Mouse (Mus musculus) heart, adult 11 months (tissue): ENCODE measurements around the gene Ccdc85c.

Source experiments
- DNase-seq: peaks from one replicate; pipeline ENCODE4 v3.0.0; 2022

Ccdc85c gene

DNA sequence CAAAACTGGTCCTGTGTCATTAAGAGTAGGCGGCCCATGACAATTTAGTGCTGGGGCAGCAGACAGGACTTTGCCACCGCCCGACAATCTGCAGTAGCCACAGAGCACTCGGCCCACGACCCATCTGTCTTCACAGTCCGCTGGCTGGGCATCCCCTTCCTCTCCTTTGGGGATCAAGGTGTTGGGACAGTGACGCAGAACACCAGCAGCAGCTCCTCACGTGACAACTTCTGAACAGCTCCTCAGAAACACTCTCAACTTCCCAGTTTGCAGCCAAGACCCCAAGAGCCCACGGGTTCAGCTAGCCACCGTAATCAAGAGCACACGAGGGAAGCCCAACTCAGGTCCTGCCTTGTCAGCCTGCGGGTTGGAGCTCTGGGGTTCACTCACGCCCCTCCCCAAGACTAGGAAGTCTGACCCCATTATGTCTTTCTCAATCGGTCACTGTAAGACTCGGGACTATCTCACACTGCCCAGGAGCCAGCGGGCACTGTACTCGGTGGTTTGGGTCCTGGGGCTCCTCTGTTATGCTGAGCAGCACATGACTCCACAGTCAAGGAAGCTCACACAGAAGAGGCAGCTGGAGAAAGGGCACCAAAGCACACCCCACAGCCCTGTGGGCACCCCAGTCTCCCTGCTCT lies 36.7 kb downstream of the Ccdc85c start:
- DNase-seq, result no peak

DNA sequence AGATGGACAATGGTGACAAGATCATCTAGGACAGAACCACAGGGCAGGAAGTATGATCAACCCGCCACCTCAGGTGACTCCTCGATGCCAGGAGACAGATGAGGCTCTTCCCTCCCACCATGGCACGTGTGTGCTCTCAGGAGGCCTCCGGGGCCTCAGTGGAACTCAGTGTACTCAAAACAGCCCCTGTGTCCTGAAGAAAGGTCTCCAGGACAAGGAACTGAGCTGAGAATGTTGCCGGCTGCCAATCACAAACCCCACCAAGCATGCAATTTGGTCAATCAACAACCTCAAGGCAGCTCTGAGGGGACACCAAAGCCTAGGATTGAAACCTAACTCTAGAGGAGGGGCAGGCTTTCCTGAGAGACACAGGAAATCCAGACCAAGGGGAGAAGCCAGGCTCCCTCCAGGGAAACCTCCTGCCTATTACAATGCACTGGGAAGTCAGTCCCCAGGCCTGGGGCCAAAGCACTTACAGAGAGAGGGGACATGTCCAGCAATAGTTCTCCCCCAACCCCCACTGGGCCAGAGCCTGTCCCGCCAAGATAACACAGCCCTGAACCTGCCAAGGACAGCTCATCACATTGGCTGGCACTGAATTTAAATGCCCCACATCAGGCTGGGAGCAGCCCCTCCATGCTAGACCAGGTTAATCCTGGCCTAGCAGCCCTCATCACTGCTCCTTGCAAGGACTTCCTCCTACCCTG lies 37.8 kb downstream of the Ccdc85c start:
- DNase-seq, result peak; percentile 99

DNA sequence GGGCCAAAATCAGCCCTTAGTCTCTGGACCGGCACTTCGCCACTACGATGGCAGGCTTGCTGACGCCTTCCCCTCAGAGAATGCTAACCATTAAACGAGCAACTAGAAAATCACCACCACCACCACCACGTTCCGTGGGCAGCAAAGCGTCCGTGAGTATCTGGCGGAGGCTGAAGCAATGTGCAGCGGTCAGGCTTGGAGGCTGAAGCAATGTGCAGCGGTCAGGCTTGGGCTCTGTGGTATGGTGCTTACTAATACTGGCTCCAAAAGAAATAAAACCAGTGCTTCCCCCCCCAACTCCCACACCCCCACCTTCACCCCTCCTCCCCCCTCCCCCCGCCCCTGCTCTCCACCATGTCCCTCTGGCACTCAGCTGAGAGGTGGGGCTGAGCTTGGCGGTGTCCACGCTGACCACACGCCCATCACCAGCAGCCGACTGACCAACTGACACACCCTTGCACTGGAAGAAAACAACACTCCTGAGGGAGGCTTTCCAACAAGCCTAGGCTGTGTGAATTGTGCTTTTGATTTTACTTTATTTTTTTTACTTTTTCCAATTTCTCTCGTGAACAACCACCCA lies 39.2 kb downstream of the Ccdc85c start:
- DNase-seq, result no peak

DNA sequence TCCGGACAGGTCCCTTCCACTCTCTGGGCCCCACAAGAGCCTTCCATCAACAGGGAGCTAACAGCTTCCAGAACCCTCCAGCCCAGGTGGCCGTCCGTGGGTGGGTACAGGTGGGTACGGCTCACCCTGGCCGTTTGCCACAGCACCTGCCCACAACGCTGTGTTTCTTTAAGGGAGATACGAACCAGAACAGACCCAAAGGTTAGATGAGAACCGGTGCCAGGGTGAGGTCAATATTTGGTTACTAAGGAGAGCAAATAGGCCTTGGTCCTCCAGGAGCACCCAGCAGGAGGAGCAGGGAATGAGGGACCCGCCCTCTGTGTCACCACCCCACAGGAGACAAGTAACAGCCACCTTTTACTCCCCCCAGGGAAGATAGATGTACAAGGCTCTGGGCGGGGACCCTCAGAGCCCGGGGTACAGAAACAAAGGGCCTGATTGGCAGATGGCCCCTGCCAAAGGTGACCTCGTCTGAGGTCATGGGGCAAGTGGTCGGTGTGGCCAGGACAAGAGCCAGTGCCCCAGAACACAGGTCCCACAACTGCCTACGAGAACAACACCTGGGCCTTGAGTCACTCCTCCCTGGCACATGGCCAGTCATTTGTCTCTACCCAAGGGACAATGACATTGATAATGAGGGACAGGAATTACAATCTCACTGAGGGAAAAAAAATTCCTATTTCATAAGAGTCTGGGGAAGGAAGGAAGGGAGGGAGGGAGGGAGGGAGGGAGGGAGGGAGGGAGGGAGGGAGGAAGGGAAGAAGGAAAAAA lies 40.2 kb downstream of the Ccdc85c start:
- DNase-seq, result peak; percentile 96

DNA sequence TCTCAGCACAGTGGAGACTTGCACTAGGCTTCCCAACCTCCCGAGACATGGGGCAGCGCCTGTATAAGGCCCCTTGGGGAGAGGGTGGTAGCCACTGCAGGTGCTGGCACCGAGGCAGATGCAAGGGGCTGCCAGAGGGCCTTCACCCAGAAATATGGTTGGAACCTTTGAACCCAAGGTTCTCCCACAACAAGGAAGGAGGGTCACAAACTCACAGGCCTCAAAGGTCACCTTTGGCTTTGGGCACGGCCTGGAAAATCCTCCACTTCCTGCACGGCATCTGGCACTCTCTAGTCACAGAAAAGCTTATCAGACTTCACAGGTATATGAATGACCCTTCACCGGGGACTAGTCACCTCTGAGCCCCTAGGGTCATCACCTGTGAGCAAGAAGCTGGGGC lies 41.5 kb downstream of the Ccdc85c start:
- no peak for DNase-seq

DNA sequence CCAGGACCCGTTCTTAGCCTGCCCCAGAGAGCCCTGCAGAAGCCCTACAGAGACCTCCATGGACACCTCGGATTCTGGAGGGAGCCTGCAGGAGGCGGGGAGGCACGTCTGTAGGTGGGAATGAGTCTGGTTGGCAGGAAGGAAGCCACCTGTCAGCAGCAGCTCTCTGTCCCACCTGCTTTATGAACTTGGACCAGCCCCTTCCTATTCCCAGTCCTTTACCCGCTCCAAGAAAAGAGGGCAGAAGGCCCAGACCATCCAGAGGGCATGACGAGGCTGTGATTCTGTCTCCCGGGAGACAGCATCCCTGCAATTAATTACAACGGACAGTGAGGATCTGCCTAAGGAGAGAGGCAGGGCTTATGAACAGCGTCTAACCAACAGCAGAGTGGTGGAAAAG lies 43.3 kb downstream of the Ccdc85c start:
- DNase-seq, result no peak

DNA sequence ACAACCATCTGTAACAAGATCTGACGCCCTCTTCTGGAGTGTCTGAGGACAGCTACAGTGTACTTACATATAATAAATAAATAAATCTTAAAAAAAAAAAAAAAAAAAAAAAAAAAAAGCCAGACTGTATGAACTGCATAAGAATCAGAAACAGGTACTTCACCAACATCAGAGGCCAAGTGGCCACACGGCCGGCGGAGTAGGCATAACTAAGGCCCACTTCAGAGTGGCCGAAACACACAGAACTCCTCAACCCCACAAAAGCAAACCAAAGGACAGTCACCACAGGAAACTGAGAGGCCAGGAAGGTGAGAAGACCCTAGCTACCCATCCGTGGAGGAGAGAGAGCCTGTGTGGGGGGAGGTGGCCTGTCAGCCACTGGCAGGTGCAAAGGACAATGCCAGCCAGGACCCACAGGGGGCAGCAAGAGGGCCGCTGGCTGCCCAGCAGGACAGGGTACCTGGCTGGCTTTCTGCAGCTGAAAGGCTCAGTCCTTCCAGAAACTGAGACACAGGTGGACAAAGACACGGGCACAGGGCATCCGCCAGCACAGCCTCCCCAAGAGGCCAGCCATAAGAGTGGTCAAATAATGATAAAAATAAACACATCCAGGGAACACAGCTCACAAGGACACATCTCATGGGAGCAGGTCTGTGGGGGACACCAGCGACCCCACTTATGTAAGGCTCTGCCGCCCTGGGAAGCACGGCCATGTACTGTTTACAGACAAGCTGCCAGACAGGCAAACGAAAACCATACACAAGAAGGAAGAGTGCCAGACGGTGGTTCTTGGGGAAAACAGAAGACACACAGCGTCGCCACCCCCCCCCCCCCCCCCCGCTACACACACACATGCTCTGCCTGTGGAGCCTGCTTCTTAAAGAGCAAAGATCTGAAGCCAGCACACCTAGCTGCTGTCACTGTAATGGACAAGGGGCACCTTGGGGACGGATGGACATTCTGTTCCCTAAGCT lies 44.1 kb downstream of the Ccdc85c start:
- DNase-seq, result peak; percentile 95

DNA sequence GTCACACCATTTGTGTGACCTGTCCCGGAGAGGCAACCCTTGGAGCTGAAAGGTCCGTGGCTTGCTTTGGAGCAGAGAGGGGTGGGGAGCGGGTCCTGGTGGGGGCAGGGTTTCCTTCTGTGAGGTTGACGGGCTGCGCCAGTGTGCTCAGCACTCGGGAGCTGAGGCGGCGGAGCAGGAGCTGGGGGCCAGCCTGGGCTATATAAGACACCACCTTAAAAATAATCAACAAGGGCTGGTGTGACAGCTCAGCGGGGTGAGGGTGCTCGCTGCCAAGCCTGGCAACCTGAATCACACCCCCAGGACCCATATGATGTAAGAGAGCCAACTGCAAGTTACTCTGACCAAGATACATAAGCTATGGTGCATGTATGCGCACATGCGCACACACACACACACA lies 45.1 kb downstream of the Ccdc85c start:
- no peak for DNase-seq

DNA sequence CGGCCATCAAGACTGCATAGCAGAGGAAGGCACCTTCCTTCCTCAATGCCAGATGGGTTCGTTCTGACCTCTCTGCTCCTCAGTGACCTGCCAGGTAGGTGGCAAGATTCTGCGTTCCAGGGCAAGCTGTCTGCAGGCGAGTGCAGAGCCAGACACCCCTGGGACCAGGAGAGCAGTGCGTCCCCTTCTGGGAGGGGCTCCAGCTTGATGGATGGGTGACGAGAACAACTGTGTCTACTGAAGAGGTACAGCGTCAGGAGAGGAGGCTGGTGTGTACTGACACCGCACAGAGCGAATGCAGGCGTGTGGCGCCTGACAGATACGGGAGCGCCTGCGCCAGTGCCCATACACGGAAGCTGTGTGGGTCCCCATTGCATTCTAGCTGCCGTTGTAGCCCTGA lies 47.7 kb downstream of the Ccdc85c start:
- DNase-seq, result no peak

DNA sequence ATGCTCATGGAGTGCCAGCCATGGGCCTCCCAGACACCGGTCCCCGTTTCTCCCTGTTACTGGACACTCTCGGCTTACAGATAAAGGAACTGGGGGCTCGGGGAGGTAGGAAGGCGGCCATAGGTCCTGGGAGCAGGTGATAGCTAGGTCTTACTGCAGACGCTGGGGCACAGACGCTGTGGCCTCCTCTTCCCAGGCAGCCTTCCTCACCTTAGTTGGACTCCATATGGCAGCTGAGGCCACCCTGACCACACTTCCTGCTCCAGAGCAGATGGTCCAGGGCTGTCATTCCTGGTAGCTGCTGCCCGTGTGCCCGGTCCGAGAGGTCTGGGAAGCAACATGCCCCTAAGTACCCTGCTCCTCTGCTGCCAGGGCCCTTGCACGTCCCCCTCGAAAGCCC lies 48.3 kb downstream of the Ccdc85c start:
- DNase-seq, result no peak

DNA sequence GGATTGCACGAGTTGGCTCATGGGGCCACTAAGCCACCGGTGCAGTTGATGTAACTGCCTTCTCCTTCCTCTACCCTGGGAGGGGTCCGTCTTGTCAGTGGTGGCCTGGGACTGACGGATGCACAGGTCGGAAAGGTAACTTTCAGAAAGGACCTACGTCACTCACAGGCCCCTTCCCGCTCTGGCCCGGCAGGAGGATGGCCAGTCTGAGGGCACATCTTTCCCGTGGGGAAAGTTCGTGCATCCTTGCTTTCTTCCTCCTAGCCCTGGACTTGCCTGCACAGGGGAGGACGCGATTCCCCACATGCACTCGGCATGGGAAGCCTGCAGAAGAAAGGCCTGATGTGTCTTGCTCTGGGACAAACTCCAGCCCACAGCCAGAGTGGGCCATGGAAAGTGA lies 49.0 kb downstream of the Ccdc85c start:
- no peak for DNase-seq

DNA sequence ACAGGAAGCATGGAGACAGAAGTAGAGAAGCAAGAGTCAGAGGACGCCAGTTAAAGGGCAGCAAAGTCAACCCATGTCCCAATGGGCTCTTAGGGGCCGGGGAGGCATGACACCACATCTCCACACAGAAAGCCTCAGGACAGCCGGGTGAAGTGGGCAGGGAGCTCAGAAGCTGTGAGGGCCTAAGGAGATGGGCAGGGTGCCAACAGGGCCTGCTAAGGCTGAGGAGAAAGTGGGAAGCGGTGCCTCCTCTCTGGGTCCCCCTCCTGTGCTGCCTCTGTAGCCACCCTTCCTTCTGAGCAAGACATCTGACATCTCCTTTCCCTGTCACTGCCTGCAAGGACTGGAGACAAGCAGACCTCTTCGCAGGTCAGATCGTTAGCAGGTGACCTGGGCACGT lies 49.4 kb downstream of the Ccdc85c start:
- no peak for DNase-seq

DNA sequence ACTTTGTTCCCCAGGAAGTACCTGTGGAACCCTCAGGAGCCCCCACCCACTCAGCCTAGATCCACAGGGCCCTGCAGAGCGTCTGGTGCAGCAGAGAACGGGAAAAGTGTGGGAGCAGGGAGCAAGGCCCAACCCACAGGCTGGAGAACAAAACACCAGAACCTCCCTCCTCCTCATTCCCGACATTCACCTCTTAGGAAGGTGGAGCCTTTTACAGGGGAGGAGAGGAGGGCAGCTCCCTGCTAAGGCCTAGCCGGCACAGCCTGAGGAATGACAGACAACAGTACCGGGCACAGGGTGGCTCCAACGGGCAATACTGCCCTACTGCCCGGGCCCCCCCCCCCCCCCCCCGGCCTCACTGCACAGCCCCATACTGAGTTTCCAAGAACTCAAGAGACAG lies 51.9 kb downstream of the Ccdc85c start:
- no peak for DNase-seq

DNA sequence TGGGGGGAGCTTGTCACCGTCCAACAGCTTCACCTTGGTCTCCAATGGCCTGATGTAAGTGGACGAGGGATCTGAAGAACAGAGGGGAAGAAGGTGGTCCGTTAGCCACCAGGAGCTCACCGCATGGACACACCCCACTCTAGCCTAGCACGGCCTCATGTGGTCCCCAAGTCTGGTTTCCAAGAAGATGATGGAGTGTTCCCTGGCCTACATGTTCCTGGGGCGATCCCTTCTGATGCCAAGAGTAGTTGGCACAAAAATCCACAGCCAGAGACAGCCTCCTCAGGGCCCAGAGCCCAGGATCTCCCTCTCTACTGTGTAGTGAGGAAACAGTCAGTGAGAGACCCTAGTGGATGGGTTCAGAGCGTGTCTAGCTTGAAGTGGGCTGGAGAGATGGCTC lies 53.5 kb downstream of the Ccdc85c start:
- DNase-seq, result no peak

DNA sequence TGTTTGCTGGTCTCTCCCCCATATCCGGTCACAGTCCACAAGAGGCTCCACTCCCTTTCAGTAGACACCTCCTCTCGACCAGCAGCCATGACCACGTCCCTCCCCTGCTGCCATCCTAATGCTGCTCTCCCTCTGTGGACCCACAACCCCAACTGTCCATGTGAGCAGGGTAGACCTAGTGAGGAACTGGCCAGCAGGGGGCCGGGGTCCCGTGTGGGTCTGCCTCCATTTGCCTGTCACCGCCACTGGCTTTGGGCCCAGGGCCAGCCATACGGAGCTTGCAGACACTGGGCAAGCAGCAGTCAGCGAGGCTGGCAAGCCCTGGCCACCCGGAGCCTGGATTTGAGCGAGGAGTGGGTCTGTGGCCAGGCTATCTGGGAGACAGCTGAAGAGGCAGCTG lies 54.0 kb downstream of the Ccdc85c start:
- no peak for DNase-seq

DNA sequence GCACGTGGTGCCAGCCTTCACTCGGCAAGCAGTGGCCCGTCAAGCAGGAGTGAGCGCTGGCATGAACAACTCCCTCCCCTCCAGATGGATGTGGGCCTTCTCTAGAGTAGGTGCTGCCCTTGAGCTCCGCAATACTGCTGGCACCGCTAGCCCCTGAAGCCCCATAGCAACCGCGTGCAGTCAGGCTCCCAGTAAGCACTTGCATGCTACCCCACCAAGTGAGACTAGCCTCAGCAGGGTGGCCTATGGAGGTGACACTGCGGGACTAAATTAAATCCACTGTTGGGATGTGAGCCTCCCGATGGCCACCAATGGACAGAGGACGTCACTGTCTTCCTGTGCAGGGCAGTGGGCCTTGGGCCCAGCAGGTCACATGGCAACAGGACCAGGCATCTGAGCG lies 54.6 kb downstream of the Ccdc85c start:
- no peak for DNase-seq

DNA sequence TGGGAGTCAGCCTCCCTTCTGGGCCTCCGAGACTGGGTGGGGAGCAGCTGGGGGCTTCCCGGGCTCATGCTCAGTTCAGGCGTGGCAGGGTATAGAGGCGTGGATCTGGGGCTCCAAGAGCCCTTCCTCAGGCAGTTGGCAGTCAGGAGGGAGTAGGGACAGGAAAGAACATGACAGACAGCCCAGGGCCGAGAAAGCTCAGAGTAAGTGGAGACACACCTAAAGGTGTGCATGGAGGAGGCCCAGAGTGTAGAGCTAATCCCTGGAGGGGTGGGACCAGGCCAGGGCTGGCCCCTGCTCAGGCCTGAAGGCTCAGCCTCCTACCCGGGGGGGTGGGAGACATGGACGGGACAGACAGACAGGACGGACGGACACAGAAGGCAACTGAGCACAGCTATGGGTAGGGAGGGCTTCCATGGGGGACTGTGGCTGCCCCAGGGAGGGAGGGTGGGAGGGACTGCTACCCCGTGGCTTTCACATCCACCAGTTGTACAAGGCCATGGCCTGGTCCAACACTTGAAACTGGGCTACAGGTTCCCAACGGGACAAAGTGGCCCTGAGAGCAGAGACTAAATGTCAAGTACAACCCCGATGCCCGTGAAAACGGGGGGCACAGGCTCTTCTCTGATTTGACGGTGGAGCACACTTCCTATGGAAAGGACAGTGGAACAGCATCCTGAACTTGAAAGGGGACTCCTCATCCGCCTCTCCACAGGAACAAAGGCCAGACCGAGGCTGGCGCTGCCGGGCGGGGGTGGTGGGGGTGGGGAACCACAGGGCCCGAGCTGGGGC lies 55.2 kb downstream of the Ccdc85c start:
- DNase-seq, result no peak

DNA sequence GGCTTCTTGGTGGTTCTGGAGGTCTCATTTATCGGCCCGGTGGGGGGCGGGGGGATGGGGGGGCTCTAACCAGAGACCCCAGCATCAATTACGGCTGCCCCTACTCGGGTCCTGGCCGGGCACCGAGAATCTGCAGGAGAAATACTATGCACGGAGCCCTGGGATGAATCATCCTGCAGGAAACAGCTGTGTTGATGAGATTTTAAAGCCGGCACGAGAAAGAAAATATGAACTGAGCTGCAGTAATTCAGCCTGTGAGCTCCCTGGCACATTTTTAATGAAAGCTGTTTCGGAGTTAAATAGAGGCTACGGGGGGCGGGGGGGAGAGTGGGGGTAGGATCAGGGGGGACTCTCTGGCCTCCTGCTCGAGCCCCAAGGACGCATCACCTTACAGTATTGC lies 56.1 kb downstream of the Ccdc85c start:
- DNase-seq, result no peak

DNA sequence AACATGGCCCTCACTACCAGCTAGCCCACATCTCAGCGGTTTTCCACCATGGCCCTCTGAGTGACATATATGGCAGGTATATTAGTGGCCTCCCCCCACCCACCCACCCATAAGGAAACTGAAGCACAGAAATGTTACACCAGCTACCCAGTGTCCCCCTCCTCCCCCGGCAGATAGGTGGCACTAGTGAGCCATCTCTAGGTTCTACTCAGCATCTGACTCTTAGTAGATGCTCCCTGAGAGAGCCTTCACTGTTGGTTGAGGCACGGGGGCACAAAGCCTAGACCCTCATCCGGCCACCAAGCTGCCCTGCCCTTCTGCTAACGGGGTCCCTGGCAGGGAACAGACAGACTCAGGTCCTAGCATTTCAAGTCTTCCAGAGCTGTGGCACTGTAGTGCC lies 57.7 kb downstream of the Ccdc85c start:
- no peak for DNase-seq

DNA sequence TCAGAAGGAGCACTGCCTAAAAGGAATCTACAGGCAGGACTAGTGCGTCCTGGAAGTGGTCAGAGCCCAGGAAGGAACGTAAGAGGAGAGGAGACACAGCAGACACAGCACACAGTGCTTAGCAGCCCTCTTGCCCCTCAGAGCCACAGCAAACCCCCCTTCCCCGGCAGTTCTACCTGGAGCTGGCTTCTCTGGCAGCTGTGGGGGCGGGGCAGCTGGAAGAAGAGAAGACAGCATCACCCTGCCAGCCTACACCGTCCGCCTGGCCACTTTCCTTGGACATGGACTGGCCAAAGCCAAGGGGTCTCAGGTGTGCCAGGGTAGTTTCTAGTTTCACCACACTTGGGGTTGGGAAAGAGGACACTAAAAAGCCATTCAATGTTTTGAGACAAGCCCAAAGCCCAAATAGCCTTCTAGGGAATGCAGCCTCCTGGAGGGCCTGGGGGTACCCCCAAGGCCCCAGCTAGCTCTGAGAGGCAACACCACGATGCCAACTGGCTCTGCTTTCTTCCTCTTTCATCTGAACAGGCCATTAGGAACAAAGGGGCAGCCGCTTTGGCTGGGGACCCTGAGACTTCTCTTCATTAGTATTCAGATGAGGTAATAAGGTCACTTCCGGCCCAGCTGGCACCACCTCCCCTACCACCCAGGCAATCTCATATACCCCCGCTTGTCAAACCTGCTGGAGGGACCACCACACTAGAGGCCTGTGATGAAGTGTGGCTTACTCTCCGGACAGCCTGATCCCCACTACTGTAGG lies 58.4 kb downstream of the Ccdc85c start:
- no peak for DNase-seq

DNA sequence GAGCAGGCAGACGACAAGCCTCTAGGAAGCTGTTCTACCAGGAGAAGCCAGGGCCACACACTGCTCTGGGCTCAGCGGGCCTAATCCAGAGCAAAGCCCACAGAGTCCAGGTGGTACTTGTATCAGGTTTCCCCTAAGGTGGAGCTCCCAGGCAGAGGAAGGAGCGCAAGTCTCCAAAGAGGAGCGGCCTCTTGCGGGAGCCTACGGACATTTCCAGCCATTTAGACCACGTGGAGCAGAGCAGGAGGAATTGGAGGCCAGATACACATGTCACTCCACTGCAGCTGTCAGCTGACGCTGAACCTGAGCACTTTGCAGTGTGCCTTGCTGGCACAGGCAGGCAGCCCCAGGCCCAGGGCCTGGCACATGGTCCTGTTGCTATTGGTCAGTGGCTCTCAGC lies 60.1 kb downstream of the Ccdc85c start:
- DNase-seq, result no peak
